In the genomic region with DNA sequence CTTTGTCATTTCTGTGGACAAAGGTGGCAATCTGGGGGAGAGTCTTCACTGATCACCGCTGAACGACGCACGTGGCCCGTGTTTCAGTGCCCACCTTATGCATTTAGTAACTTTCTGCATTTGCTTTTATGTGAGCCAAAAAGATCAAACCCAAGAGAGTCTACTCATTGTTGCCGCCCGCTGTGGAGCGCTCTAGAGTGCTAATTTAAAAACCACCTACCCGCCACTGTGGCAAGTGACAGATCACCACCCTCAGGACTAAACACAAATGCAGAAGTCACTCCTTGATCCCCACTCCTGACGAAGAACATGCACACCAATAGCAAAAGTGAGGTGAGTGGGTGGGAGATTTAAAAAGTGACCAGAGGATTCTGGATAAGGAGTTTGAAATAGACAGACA, we compare ENCODE assay signal across 15 mouse cellular contexts.
"Had no signal": no experiment of that assay in that cellular context is flagged by ENCODE, and none has a peak within 500 bp of the region (broad histone marks: within the 10 kb centered on the region; RNA-seq: fewer than 3 reads in every experiment).

No protein-coding gene starts in this region.

- H3K4me3 ChIP-seq: neural tube, embryonic 12.5 days; neural tube, embryonic 13.5 days; neural tube, embryonic 15.5 days; stomach, embryonic 15.5 days had no signal

- H3K27me3 ChIP-seq: neural tube, embryonic 12.5 days; neural tube, embryonic 13.5 days; neural tube, embryonic 15.5 days; stomach, embryonic 15.5 days had no signal

- H3K27ac ChIP-seq: neural tube, embryonic 12.5 days; neural tube, embryonic 13.5 days; neural tube, embryonic 15.5 days; stomach, embryonic 15.5 days; stomach, postnatal 0 days had no signal

- H3K36me3 ChIP-seq: neural tube, embryonic 13.5 days; stomach, embryonic 15.5 days had no signal

- DNase-seq: retina, postnatal 1 day; right cerebral cortex, postnatal 14 days; right cerebral cortex, postnatal 25 days; spleen, adult 18-20 months; thymus, adult 18-20 months; thymus, adult 2 months; thymus, postnatal 14 days; thymus, postnatal 25 days; thymus, postnatal 36 days; thymus, postnatal 4 days had no signal

- H3K4me2 ChIP-seq: neural tube, embryonic 12.5 days; neural tube, embryonic 13.5 days; neural tube, embryonic 15.5 days; stomach, embryonic 15.5 days had no signal

- H3K9ac ChIP-seq: neural tube, embryonic 12.5 days; neural tube, embryonic 13.5 days; neural tube, embryonic 15.5 days; stomach, embryonic 15.5 days had no signal

- H3K9me3 ChIP-seq: neural tube, embryonic 12.5 days; neural tube, embryonic 13.5 days; neural tube, embryonic 15.5 days; stomach, embryonic 15.5 days had no signal

- H3K4me1 ChIP-seq: neural tube, embryonic 12.5 days; neural tube, embryonic 13.5 days; stomach, embryonic 15.5 days had no signal
